Mouse (Mus musculus) ES-Bruce4 (cell line): ENCODE data around the gene Zfp329. TPM values are rescaled to one million over a fixed set of nuclear protein-coding genes. Genes with fewer than 3 reads are reported as not detected.
"Not testable (repeated sequence)": the region's sequence is repeated elsewhere in the genome, so short reads cannot be mapped to it uniquely, and the experiment has no call there.

ENCODE experiments used
- H3K27ac ChIP-seq: 2 replicates; pipeline ENCODE4 v1.5.1; 2012; ENCODE audit warnings: low read length, inconsistent platforms; ENCODE audit not compliant: insufficient read depth
- H3K27me3 ChIP-seq: 2 replicates; pipeline ENCODE4 v1.6.1; 2012; ENCODE audit warnings: mild to moderate bottlenecking, low read length, inconsistent platforms; ENCODE audit not compliant: control insufficient read depth, poor library complexity, insufficient read depth, severe bottlenecking
- H3K36me3 ChIP-seq: 2 replicates; pipeline ENCODE4 v1.6.1; 2012; ENCODE audit warnings: inconsistent platforms, mild to moderate bottlenecking, low read length, moderate library complexity; ENCODE audit not compliant: control insufficient read depth, poor library complexity, insufficient read depth, severe bottlenecking
- H3K4me1 ChIP-seq: one replicate; pipeline ENCODE4 v1.8.1; 2011; ENCODE audit warnings: low read length; ENCODE audit not compliant: control insufficient read depth, insufficient read depth
- H3K4me3 ChIP-seq: 2 replicates; pipeline ENCODE4 v1.5.1; 2011; ENCODE audit warnings: low read depth, mild to moderate bottlenecking, low read length
- H3K9ac ChIP-seq: 2 replicates; pipeline ENCODE4 v1.6.1; 2012; ENCODE audit warnings: low read depth, mild to moderate bottlenecking, inconsistent platforms; ENCODE audit not compliant: poor library complexity, severe bottlenecking
- H3K9me3 ChIP-seq: replicated peaks from 2 replicates; pipeline ENCODE4 v1.6.1; 2012; ENCODE audit warnings: mild to moderate bottlenecking, low read length, inconsistent platforms; ENCODE audit not compliant: control insufficient read depth, poor library complexity, insufficient read depth, severe bottlenecking
- CTCF ChIP-seq: IDR thresholded peaks from one replicate; pipeline ENCODE4 v1.8.1; 2011; ENCODE audit warnings: low read depth, low read length
- EP300 ChIP-seq: IDR thresholded peaks from 2 replicates; pipeline ENCODE4 v1.6.1; 2011; ENCODE audit warnings: low read depth, low read length; ENCODE audit not compliant: insufficient read depth
- POLR2A ChIP-seq: IDR thresholded peaks from one replicate; pipeline ENCODE4 v1.8.1; 2011; ENCODE audit warnings: low read length; ENCODE audit not compliant: insufficient read depth
- polyA plus RNA-seq: library from polyadenylated mRNA; stranded (reverse); fragments of >200 nt; gene quantifications from 2 replicates; pipeline ENCODE4 v1.2.4, GENCODE M21; 2011; ENCODE audit warnings: low read depth; ENCODE audit not compliant: missing spikeins, insufficient read depth, insufficient read length

Zfp329 gene
- polyA plus RNA-seq, 1 experiment: 12.2 TPM

- H3K4me1 ChIP-seq: no peaks in the 10 kb centered on the region
- H3K27ac ChIP-seq: no peak overlapping the region
- TF ChIP-seq EP300 (0 out of 2 replicates have a peak, but pooled peaks have one; percentile 0), CTCF (no peak)
- H3K4me3 ChIP-seq: peak overlapping the region; percentile 53
- H3K36me3 ChIP-seq: peaks cover 6% of the 10 kb centered on the region
- H3K9me3 ChIP-seq: no peaks in the 10 kb centered on the region
- no peaks in the 10 kb centered on the region for H3K27me3 ChIP-seq
- peak overlapping the region; percentile 19 for H3K9ac ChIP-seq
Observed at GRCm38 (mm10) chr7:12803727-12804071, 15.0 kb downstream of the Zfp329 start.

- Histone ChIP-seq H3K4me1 (no peaks in the 10 kb centered on the region), H3K9ac (peak within 1 kb of the TSS; percentile 19), H3K36me3 (peaks cover 2% of the 10 kb centered on the region), H3K27ac (no peak within 1 kb of the TSS), H3K9me3 (no peaks in the 10 kb centered on the region), H3K27me3 (no peaks in the 10 kb centered on the region), H3K4me3 (peak within 1 kb of the TSS; percentile 53)
- no peak for TF ChIP-seq POLR2A
- TF ChIP-seq CTCF: no peak
- TF ChIP-seq EP300: 0 out of 2 replicates have a peak, but pooled peaks have one; percentile 45
Observed at GRCm38 (mm10) chr7:12802866-12803726, 15.6 kb downstream of the Zfp329 start, which contains the start of gene Zscan18. Gene Zscan18, minus strand, starts transcription at chr7:12803635.

DNA sequence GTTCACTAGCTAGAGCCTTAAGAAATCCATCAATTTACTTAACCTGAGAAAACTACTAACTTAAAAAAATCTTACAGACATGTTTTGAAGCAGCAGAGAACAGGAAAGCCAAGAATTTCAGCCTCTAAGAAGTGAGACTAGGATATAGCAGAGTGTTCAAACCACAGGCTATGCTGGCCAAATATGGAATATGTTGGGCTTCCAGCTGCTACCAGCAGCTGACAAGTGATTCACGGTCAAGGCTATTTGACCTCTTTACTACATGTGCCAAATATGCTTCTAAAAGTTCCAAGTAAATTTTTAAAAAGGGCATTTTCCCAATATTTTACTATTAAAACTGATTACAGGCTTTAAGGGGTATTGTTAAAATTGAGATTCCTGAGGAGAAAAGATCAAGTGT, 19.1 kb downstream of the Zfp329 start:
- Histone ChIP-seq H3K4me1 (no peaks in the 10 kb centered on the region), H3K4me3 (no peak overlapping the region)

DNA sequence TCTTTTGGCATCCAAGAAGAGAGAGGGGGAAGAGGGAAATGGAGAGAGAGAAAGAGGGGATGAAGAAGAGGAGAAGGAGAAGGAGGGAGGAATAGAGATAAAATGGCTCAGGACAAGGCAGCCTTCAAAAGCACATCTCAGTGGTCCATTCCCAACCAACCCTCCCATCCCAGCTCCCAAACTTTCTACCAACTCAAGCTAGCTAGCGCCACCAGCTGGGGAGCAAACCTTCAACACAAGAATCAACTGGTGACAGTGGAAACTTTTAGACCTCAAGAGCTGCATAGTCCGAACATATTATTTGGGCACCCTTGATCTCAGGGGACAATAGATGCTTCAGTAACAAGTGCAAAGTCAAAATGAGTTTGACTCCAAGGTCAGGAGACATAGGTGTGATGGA, 20.7 kb downstream of the Zfp329 start:
- no peaks in the 10 kb centered on the region for H3K27me3 ChIP-seq
- H3K9ac ChIP-seq: no peak overlapping the region
- no peak for TF ChIP-seq EP300
- TF ChIP-seq POLR2A: no peak
- peak; percentile 46 for TF ChIP-seq CTCF
- H3K36me3 ChIP-seq: no peaks in the 10 kb centered on the region
- H3K9me3 ChIP-seq: no peaks in the 10 kb centered on the region; the same call in 1 of the 2 replicates
- H3K4me1 ChIP-seq: no peaks in the 10 kb centered on the region
- no peak overlapping the region for H3K4me3 ChIP-seq
- H3K27ac ChIP-seq: no peak overlapping the region

More for the DNA sequence above, 19.1 kb downstream of the Zfp329 start:
- Histone ChIP-seq H3K36me3 (no peaks in the 10 kb centered on the region), H3K27ac (no peak overlapping the region), H3K27me3 (no peaks in the 10 kb centered on the region), H3K9ac (no peak overlapping the region), H3K9me3 (no peaks in the 10 kb centered on the region)
- TF ChIP-seq POLR2A (no peak), EP300 (no peak), CTCF (no peak)

DNA sequence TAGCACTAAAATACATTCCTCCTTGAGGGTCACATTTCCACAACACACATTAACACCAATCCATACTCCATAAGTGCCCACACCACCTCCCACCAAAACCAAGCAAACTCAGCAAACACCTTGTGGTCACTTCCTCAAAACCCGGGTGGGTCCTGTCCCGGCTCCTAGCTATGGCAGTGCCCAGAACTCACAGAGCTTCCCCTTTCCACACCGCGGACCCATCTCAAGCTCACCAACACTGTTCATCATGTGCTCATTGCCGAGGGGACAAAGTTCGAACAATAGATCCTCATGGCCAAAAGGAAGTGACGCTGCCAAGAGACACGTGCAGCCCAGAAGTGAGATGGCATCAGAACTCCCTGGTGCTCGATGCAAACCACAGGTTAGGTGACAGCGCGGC, 26.0 kb downstream of the Zfp329 start:
- not testable (repeated sequence) for H3K4me3 ChIP-seq, H3K36me3 ChIP-seq, H3K4me1 ChIP-seq, H3K27ac ChIP-seq, H3K9ac ChIP-seq, H3K9me3 ChIP-seq, H3K27me3 ChIP-seq

DNA sequence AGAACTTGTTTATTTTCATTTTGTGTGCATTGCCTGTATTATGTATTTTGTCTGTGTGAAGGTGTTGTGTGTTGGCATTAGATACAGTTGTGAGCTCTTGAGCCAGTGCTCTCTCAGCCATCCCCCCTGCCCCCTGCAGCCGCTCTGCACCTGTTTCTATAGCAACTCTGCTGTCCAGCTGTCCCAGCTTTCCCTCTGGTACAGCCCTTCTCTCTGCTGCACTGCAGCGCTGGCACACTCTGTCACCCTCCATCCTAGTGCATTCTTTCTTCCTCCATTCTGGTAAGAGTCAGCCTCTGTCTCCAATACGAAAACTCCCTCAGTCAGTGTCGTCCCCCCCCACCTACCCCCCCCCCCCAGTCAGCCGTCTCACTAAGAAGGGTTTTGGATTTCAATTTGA, 30.6 kb downstream of the Zfp329 start:
- H3K4me1 ChIP-seq: no peaks in the 10 kb centered on the region

More for the DNA sequence above, 30.6 kb downstream of the Zfp329 start:
- Histone ChIP-seq H3K4me3 (no peak overlapping the region), H3K27me3 (no peaks in the 10 kb centered on the region), H3K9me3 (no peaks in the 10 kb centered on the region), H3K36me3 (no peaks in the 10 kb centered on the region), H3K9ac (no peak overlapping the region), H3K27ac (no peak overlapping the region)
- TF ChIP-seq POLR2A (no peak), EP300 (no peak), CTCF (no peak)
